Mouse (Mus musculus) ovary, postnatal 14 days (tissue): Measurements from ENCODE around the gene Tsc1.

Experiments
- DNase-seq: peaks from one replicate; pipeline ENCODE4 v3.0.0; 2022; ENCODE audit warnings: low spot score

Tsc1 gene

GRCm38 (mm10) chr2:28737112-28737511 is 96.1 kb downstream of the Tsc1 start:
- no peak for DNase-seq

- DNase-seq = no peak
These were observed 99.1 kb downstream of the Tsc1 start for GRCm38 (mm10) chr2:28740159-28740558.
